Mouse (Mus musculus) urinary bladder, adult 2 months (tissue): ENCODE measurements around the gene Rsph14. TPM values are rescaled to one million over a fixed set of nuclear protein-coding genes. Genes with fewer than 3 reads are reported as not detected.
A peak's percentile ranks its signal among the peaks of the same experiment; 100 is the strongest.

Source experiments
- DNase-seq: peaks from one replicate; pipeline ENCODE4 v3.0.0; 2022; ENCODE audit warnings: low spot score
- polyA plus RNA-seq: library from polyadenylated mRNA; depleted of rRNA; stranded (reverse); fragments of >200 nt; gene quantifications from 2 replicates; pipeline ENCODE4 v1.2.3, GENCODE M21; 2012; rRNA removed

Gene Rsph14
- polyA plus RNA-seq = not detected in 2 replicates

GRCm38 (mm10) chr10:75032395-75032794 is at the start of gene Rsph14:
Gene Rsph14 (minus strand): TSS chr10:75032586.
- DNase-seq = no peak

- no peak for DNase-seq
Observed at GRCm38 (mm10) chr10:75078174-75079128, 46.1 kb upstream of the Rsph14 start.

GRCm38 (mm10) chr10:75075665-75076064 is 43.3 kb upstream of the Rsph14 start:
- no peak for DNase-seq

- DNase-seq = no peak
Observed at GRCm38 (mm10) chr10:75070281-75070976, 38.0 kb upstream of the Rsph14 start.

- no peak for DNase-seq
Observed at GRCm38 (mm10) chr10:75068624-75069328, 36.4 kb upstream of the Rsph14 start.

GRCm38 (mm10) chr10:75068086-75068485 is 35.7 kb upstream of the Rsph14 start:
- DNase-seq = no peak

- no peak for DNase-seq
Observed at GRCm38 (mm10) chr10:75067446-75067845, 35.1 kb upstream of the Rsph14 start.

GRCm38 (mm10) chr10:75065691-75066090 is 33.3 kb upstream of the Rsph14 start:
- no peak for DNase-seq

- no peak for DNase-seq
Observed at GRCm38 (mm10) chr10:75063301-75063965, 31.0 kb upstream of the Rsph14 start.

- no peak for DNase-seq
Observed at GRCm38 (mm10) chr10:75062621-75063020, 30.2 kb upstream of the Rsph14 start.

- peak; percentile 34 for DNase-seq
Observed at GRCm38 (mm10) chr10:75062189-75062561, 29.8 kb upstream of the Rsph14 start.

GRCm38 (mm10) chr10:75061341-75062188 is 29.2 kb upstream of the Rsph14 start:
- peak; percentile 37 for DNase-seq

GRCm38 (mm10) chr10:75060843-75061235 is 28.5 kb upstream of the Rsph14 start:
- DNase-seq = peak; percentile 42

- peak; percentile 75 for DNase-seq
Observed at GRCm38 (mm10) chr10:75060217-75060842, 27.9 kb upstream of the Rsph14 start, which contains the start of gene Bcr. Gene Bcr (plus strand): TSS chr10:75060592.

GRCm38 (mm10) chr10:75059396-75059795 is 27.0 kb upstream of the Rsph14 start:
- peak; percentile 39 for DNase-seq

- no peak for DNase-seq
Observed at GRCm38 (mm10) chr10:75058761-75059395, 26.5 kb upstream of the Rsph14 start.

- no peak for DNase-seq
Observed at GRCm38 (mm10) chr10:75058336-75058735, 25.9 kb upstream of the Rsph14 start.

- no peak for DNase-seq
Observed at GRCm38 (mm10) chr10:75056255-75056654, 23.9 kb upstream of the Rsph14 start.

GRCm38 (mm10) chr10:75055672-75056071 is 23.3 kb upstream of the Rsph14 start:
- no peak for DNase-seq

GRCm38 (mm10) chr10:75054125-75054524 is 21.7 kb upstream of the Rsph14 start:
- DNase-seq = no peak
